Mouse (Mus musculus): ENCODE results near the gene Nfkbil1.
"Not testable (repeated sequence)": the region's sequence is repeated elsewhere in the genome, so short reads cannot be mapped to it uniquely, and the experiment has no call there.

GRCm38 (mm10) chr17:35234090-35234489 is 1.5 kb downstream of the Nfkbil1 start:
- not testable (repeated sequence) for TF ChIP-seq CTCF (IDR thresholded peaks at IDR 0.05; ENCODE audit: borderline replicate concordance, control insufficient read depth, extremely low read depth, insufficient read depth, low read length, poor library complexity); POLR2A (IDR thresholded peaks at IDR 0.05; ENCODE audit: control insufficient read depth, extremely low read depth, insufficient read depth, low read length, poor library complexity)

All from thymus, adult 2 months (tissue).